Mouse (Mus musculus) stomach, embryonic 14.5 days (tissue): ENCODE measurements around the gene Ipo13. TPM values are rescaled to one million over a fixed set of nuclear protein-coding genes. Genes with fewer than 3 reads are reported as not detected.

Source experiments
- ATAC-seq: fragments of 200-750 bp; cut with Nextera tagmentation; 2 replicates; pipeline ENCODE4 v1.8.0; 2017; ENCODE audit warnings: low read depth, moderate TSS enrichment; ENCODE audit not compliant: insufficient number of reproducible peaks, insufficient read depth, low FRiP score
- H3K27ac ChIP-seq: fragments of 300-500 bp; sonication (generic); 2 replicates; pipeline ENCODE4 v1.5.1; 2014; ENCODE audit warnings: mild to moderate bottlenecking, low read length, moderate library complexity, mixed read lengths
- H3K27me3 ChIP-seq: fragments of 300-500 bp; sonication (generic); 2 replicates; pipeline ENCODE4 v1.6.1; 2014; ENCODE audit warnings: low read length, control low read depth, mixed read lengths; ENCODE audit not compliant: control insufficient read depth, insufficient read depth
- H3K36me3 ChIP-seq: fragments of 300-500 bp; sonication (generic); 2 replicates; pipeline ENCODE4 v1.6.1; 2014; ENCODE audit warnings: mild to moderate bottlenecking, control low read depth, low read length, moderate library complexity, mixed read lengths; ENCODE audit not compliant: control insufficient read depth, insufficient read depth
- H3K4me1 ChIP-seq: fragments of 300-500 bp; sonication (generic); 2 replicates; pipeline ENCODE4 v1.6.1; 2014; ENCODE audit warnings: low read length, control low read depth, mixed read lengths; ENCODE audit not compliant: control insufficient read depth, insufficient read depth
- H3K4me2 ChIP-seq: fragments of 300-500 bp; sonication (generic); replicated peaks from 2 replicates; pipeline ENCODE4 v1.6.1; 2014; ENCODE audit warnings: low read depth, low read length, control low read depth
- H3K4me3 ChIP-seq: fragments of 300-500 bp; sonication (generic); 2 replicates; pipeline ENCODE4 v1.5.1; 2014; ENCODE audit warnings: low read depth, low read length, control low read depth
- H3K9ac ChIP-seq: fragments of 300-500 bp; sonication (generic); replicated peaks from 2 replicates; pipeline ENCODE4 v1.6.1; 2014; ENCODE audit warnings: low read depth, mild to moderate bottlenecking, control low read depth, low read length, moderate library complexity, mixed read lengths
- H3K9me3 ChIP-seq: fragments of 300-500 bp; sonication (generic); 2 replicates; pipeline ENCODE4 v1.6.1; 2016; ENCODE audit warnings: low read depth, low read length, control low read depth; ENCODE audit not compliant: control insufficient read depth
- WGBS: fragments of 180-500 bp; shearing (Covaris S2); extraction: QIAGEN DNeasy Blood & Tissue Kit; methylation state at CpG from one replicate; pipeline ENCODE4 v1.1.7; 2014; 5-methylcytosine and 5-hydroxymethylcytosine counted together
- polyA plus RNA-seq: library from polyadenylated mRNA; unstranded; fragments of >200 nt; fragmentation: Nextera tagmentation; extraction: Ambion mirVana; gene quantifications from 2 replicates; pipeline ENCODE4 v1.2.1, GENCODE M21; 2014

The Ipo13 gene
- polyA plus RNA-seq, 1 experiment from 2014 or later: 39.8 TPM

- Histone ChIP-seq H3K27ac (no peak overlapping the region), H3K4me3 (peak overlapping the region; percentile 94; the same call in 1 of the 2 replicates), H3K9ac (no peak overlapping the region), H3K4me1 (peaks cover 18% of the 10 kb centered on the region), H3K4me2 (peak overlapping the region; percentile 67; the same call in 1 of the 2 replicates), H3K36me3 (peaks cover 13% of the 10 kb centered on the region; the same call in 1 of the 2 replicates), H3K9me3 (no peaks in the 10 kb centered on the region), H3K27me3 (no peaks in the 10 kb centered on the region)
- no peak for ATAC-seq
- WGBS: 79% methylated on average over 9 of the region's 9 CpGs
Measured at GRCm38 (mm10) chr4:117885994-117886393, 28.8 kb downstream of the Ipo13 start.

- H3K36me3 ChIP-seq: peaks cover 19% of the 10 kb centered on the region
- no peak overlapping the region for H3K27ac ChIP-seq
- no peak overlapping the region for H3K9ac ChIP-seq
- peaks cover 15% of the 10 kb centered on the region for H3K4me1 ChIP-seq
- WGBS: 89% methylated on average over 10 of the region's 10 CpGs
- H3K4me2 ChIP-seq: no peak overlapping the region
- H3K4me3 ChIP-seq: no peak overlapping the region
- H3K27me3 ChIP-seq: no peaks in the 10 kb centered on the region
- no peak for ATAC-seq
- no peaks in the 10 kb centered on the region for H3K9me3 ChIP-seq
Measured at GRCm38 (mm10) chr4:117885093-117885492, 29.7 kb downstream of the Ipo13 start.

- no peak overlapping the region for H3K9ac ChIP-seq
Measured at GRCm38 (mm10) chr4:117884146-117884545, 30.7 kb downstream of the Ipo13 start.

GRCm38 (mm10) chr4:117882701-117883691 is 31.8 kb downstream of the Ipo13 start, which contains the start of gene B4galt2:
Gene B4galt2, minus strand, starts transcription at chr4:117883487.
- peaks cover 22% of the 10 kb centered on the region for H3K36me3 ChIP-seq
- peaks cover 15% of the 10 kb centered on the region for H3K4me1 ChIP-seq
- peak within 1 kb of the TSS; percentile 79 for H3K4me3 ChIP-seq
- peak within 1 kb of the TSS; percentile 79 for H3K9ac ChIP-seq
- ATAC-seq: peak; percentile 24
- H3K27ac ChIP-seq: peak within 1 kb of the TSS; percentile 69; the same call in 1 of the 2 replicates
- WGBS: under 1% methylated on average over 57 of the region's 103 CpGs
- H3K9me3 ChIP-seq: no peaks in the 10 kb centered on the region
- peak within 1 kb of the TSS; percentile 76 for H3K4me2 ChIP-seq
- no peaks in the 10 kb centered on the region for H3K27me3 ChIP-seq

More at GRCm38 (mm10) chr4:117884146-117884545, 30.7 kb downstream of the Ipo13 start:
- Histone ChIP-seq H3K9me3 (no peaks in the 10 kb centered on the region), H3K36me3 (peaks cover 22% of the 10 kb centered on the region), H3K27me3 (no peaks in the 10 kb centered on the region), H3K4me3 (peak overlapping the region; percentile 79; the same call in 1 of the 2 replicates), H3K4me2 (peak overlapping the region; percentile 76), H3K4me1 (peaks cover 15% of the 10 kb centered on the region), H3K27ac (no peak overlapping the region)
- 95% methylated on average over 1 of the region's 1 CpGs for WGBS
- no peak for ATAC-seq

GRCm38 (mm10) chr4:117878703-117879102 is 36.1 kb downstream of the Ipo13 start:
- Histone ChIP-seq H3K27me3 (no peaks in the 10 kb centered on the region), H3K27ac (no peak overlapping the region), H3K4me3 (no peak overlapping the region), H3K9ac (no peak overlapping the region), H3K4me2 (no peak overlapping the region), H3K4me1 (peaks cover 6% of the 10 kb centered on the region), H3K9me3 (no peaks in the 10 kb centered on the region), H3K36me3 (peaks cover 33% of the 10 kb centered on the region)
- no peak for ATAC-seq
- 79% methylated on average over 5 of the region's 5 CpGs for WGBS

- Histone ChIP-seq H3K4me3 (no peak overlapping the region), H3K9me3 (no peaks in the 10 kb centered on the region), H3K4me1 (peaks cover 4% of the 10 kb centered on the region; the same call in 1 of the 2 replicates), H3K9ac (no peak overlapping the region), H3K4me2 (no peak overlapping the region), H3K36me3 (peaks cover 33% of the 10 kb centered on the region), H3K27ac (no peak overlapping the region), H3K27me3 (no peaks in the 10 kb centered on the region)
- 62% methylated on average over 10 of the region's 10 CpGs for WGBS
- no peak for ATAC-seq
Measured at GRCm38 (mm10) chr4:117878301-117878700, 36.5 kb downstream of the Ipo13 start.

- H3K4me3 ChIP-seq: no peak overlapping the region
- H3K36me3 ChIP-seq: peaks cover 24% of the 10 kb centered on the region; the same call in 1 of the 2 replicates
- WGBS: 90% methylated on average over 9 of the region's 9 CpGs
- no peak overlapping the region for H3K9ac ChIP-seq
- no peaks in the 10 kb centered on the region for H3K27me3 ChIP-seq
- H3K4me2 ChIP-seq: no peak overlapping the region
- H3K4me1 ChIP-seq: peaks cover 9% of the 10 kb centered on the region; the same call in 1 of the 2 replicates
- no peak for ATAC-seq
- H3K27ac ChIP-seq: no peak overlapping the region
- H3K9me3 ChIP-seq: no peaks in the 10 kb centered on the region
Measured at GRCm38 (mm10) chr4:117873615-117874014, 41.2 kb downstream of the Ipo13 start.

- Histone ChIP-seq H3K27me3 (no peaks in the 10 kb centered on the region), H3K4me1 (peaks cover 9% of the 10 kb centered on the region; the same call in 1 of the 2 replicates), H3K36me3 (peaks cover 24% of the 10 kb centered on the region; the same call in 1 of the 2 replicates), H3K9ac (no peak within 1 kb of the TSS; the same call in 1 of the 2 replicates), H3K4me3 (0 out of 2 replicates have a peak within 1 kb of the TSS, but pooled peaks have one; percentile 10), H3K9me3 (no peaks in the 10 kb centered on the region), H3K4me2 (peak within 1 kb of the TSS; percentile 40), H3K27ac (no peak within 1 kb of the TSS)
- WGBS: 4% methylated on average over 14 of the region's 14 CpGs
- peak; percentile 10; the same call in 1 of the 2 replicates for ATAC-seq
Measured at GRCm38 (mm10) chr4:117872471-117872886, 42.3 kb downstream of the Ipo13 start, which contains the start of gene Ccdc24. Gene Ccdc24, minus strand, starts transcription at chr4:117872557.
